Mouse (Mus musculus) CH12.LX (cell line): ENCODE data around the gene 1700011L22Rik.

ENCODE experiments used
- CTCF ChIP-seq, 2 experiments: IDR thresholded peaks in 1 of 2; conservative IDR thresholded peaks in 1 of 2; 2 replicates each; pipeline ENCODE4 v1.5.1; 2011 to 2012; ENCODE audit warnings: low read depth in 2 of 2, low read length in 2 of 2, improper control_type of control experiment in 1 of 2, inconsistent platforms in 1 of 2, mild to moderate bottlenecking in 1 of 2, moderate library complexity in 1 of 2
- EP300 ChIP-seq: IDR thresholded peaks from 2 replicates; pipeline ENCODE4 v1.6.1; 2011; ENCODE audit warnings: low read length, improper control_type of control experiment
- HCFC1 ChIP-seq: IDR thresholded peaks from 2 replicates; pipeline ENCODE4 v1.6.1; 2012; ENCODE audit warnings: low read depth, mild to moderate bottlenecking, inconsistent platforms, low read length, improper control_type of control experiment
- KAT2A ChIP-seq: IDR thresholded peaks from 2 replicates; pipeline ENCODE4 v1.6.1; 2012; ENCODE audit warnings: low read length, improper control_type of control experiment, inconsistent platforms; ENCODE audit not compliant: insufficient replicate concordance
- MEF2A ChIP-seq: IDR thresholded peaks from 2 replicates; pipeline ENCODE4 v1.6.1; 2014; ENCODE audit warnings: low read depth, mild to moderate bottlenecking, inconsistent platforms, low read length, improper control_type of control experiment, borderline replicate concordance
- RAD21 ChIP-seq: IDR thresholded peaks from 2 replicates; pipeline ENCODE4 v1.6.1; 2011; ENCODE audit warnings: low read depth, mild to moderate bottlenecking, low read length, improper control_type of control experiment, moderate library complexity
- RCOR1 ChIP-seq: conservative IDR thresholded peaks from 2 replicates; pipeline ENCODE4 v1.6.1; 2012; ENCODE audit warnings: low read depth, mild to moderate bottlenecking, inconsistent platforms, low read length, improper control_type of control experiment
- SMC3 ChIP-seq: IDR thresholded peaks from 2 replicates; pipeline ENCODE4 v1.6.1; 2011; ENCODE audit warnings: low read depth, low read length, improper control_type of control experiment
- ZKSCAN1 ChIP-seq: IDR thresholded peaks from 2 replicates; pipeline ENCODE4 v1.6.1; 2012; ENCODE audit warnings: low read depth, inconsistent platforms, low read length, improper control_type of control experiment, borderline replicate concordance

- no peak for TF ChIP-seq SMC3
- no peak for TF ChIP-seq RCOR1
- TF ChIP-seq ZKSCAN1, result no peak
- no peak for TF ChIP-seq HCFC1
- TF ChIP-seq EP300, result peak; percentile 92
- no peak for TF ChIP-seq CTCF (conservative IDR thresholded peaks at IDR 0.05 in 1 of 2, IDR thresholded peaks at IDR 0.05 in 1 of 2; ENCODE audit: low read depth in 2 of 2, low read length in 2 of 2)
- TF ChIP-seq RAD21, result no peak
- TF ChIP-seq MEF2A, result 0 out of 2 replicates have a peak, but pooled peaks have one; percentile 23
- TF ChIP-seq KAT2A, result no peak
These were observed 22.8 kb downstream of the 1700011L22Rik start for GRCm38 (mm10) chr8:79225586-79225985.
